Mouse (Mus musculus): ENCODE results near the gene Syngr1.

Syngr1 gene

DNA sequence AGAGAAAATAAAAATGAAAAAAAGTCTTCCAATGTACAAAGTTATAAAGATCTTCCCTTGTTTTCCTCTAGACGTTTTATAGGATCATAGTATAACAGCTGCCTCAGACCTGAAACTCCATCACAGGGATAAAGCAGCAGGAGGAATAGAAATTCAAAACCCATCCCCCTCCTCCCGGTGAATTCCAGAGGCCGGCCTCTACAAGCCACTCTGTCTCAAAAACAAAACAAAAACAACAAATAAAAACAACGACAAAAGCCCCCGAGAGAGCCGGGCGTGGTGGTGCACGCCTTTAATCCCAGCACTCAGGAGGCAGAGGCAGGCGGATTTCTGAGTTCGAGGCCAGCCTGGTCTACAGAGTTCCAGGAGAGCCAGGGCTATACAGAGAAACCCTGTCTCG is 979 bp upstream of the Syngr1 start:
- DNase-seq (ENCODE audit: low read depth, low spot score), result no peak

GRCm38 (mm10) chr15:80090741-80091120 is 403 bp upstream of the Syngr1 start:
- DNase-seq (ENCODE audit: low read depth, low spot score), result no peak

GRCm38 (mm10) chr15:80092041-80092441 is 907 bp downstream of the Syngr1 start:
- DNase-seq (ENCODE audit: low read depth, low spot score), result no peak

GRCm38 (mm10) chr15:80092599-80092998 is 1.5 kb downstream of the Syngr1 start:
- peak; percentile 13 for DNase-seq (ENCODE audit: low read depth, low spot score)

- DNase-seq (ENCODE audit: low read depth, low spot score), result no peak
These were observed 3.1 kb downstream of the Syngr1 start for GRCm38 (mm10) chr15:80094201-80094600.

- DNase-seq (ENCODE audit: low read depth, low spot score), result no peak
These were observed 4.5 kb downstream of the Syngr1 start for GRCm38 (mm10) chr15:80095596-80095995.

GRCm38 (mm10) chr15:80096406-80096805 is 5.3 kb downstream of the Syngr1 start:
- no peak for DNase-seq (ENCODE audit: low read depth, low spot score)

DNA sequence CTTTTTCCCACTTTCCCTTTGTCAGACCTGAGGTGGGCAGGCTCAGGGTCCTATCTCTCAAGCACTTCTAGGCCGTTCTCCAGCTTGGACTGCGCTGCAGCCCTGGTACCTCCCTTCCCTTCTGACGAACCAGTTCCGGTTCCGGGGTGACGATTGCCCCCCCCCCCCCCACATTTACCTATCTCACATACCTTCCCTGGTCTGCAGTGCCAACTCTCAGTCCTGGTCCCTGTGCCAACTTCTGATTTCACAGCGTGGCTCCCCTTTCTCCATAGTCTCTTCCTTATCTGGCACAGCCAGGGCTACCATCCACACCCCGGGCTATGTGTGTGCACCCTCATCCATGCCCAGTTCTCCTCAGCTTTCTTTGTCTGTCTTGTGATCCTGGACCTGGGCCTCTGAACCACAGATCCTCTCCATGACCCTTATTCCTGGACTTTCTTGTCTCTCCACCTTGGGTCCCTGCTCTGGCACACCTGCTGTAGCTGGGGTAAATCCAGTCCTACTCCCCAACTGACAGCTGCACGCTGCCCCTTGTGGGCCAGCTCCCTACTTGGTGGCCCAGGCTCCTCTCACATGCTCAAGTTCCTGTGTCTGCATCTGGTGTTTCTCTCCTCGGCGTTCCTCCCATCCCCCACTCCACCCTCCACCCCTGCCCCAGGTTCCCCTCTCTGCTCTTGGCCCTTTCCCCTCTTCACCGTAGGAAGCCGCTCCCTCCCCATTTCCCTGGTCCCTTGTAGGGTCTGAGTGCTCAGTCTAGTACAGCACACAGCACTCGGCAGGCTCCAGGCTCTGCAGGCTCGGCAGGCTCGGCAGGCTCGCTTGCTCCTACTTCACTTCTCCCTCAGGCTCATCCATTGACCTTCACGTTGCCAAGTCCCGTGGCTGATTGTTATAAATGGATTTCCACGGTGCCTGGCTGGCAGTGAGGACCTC is 6.1 kb downstream of the Syngr1 start:
- no peak for DNase-seq (ENCODE audit: low read depth, low spot score)

GRCm38 (mm10) chr15:80097999-80098461 is 6.9 kb downstream of the Syngr1 start:
- DNase-seq (ENCODE audit: low read depth, low spot score), result no peak

GRCm38 (mm10) chr15:80098809-80099208 is 7.7 kb downstream of the Syngr1 start:
- DNase-seq (ENCODE audit: low read depth, low spot score), result no peak

DNA sequence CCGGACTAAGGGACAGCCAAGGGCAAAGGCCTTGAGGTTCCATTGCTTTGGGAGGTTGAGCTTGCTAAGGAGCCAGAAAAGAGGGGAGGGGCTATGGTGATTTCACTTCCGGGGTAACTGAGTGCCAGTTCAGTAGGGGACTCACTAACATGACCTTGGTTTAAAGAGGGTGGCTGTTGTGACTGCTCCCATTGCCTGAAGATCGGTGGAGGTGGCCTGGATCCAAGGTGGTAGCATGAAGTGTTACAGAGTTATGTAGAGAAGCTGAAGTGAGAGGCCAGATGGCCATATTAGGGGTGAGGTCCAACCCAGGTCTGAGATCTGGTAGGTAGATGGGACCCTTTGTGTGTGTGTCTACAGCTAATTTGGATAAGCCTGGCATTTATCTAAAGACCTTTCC is 8.3 kb downstream of the Syngr1 start:
- no peak for DNase-seq (ENCODE audit: low read depth, low spot score)

DNA sequence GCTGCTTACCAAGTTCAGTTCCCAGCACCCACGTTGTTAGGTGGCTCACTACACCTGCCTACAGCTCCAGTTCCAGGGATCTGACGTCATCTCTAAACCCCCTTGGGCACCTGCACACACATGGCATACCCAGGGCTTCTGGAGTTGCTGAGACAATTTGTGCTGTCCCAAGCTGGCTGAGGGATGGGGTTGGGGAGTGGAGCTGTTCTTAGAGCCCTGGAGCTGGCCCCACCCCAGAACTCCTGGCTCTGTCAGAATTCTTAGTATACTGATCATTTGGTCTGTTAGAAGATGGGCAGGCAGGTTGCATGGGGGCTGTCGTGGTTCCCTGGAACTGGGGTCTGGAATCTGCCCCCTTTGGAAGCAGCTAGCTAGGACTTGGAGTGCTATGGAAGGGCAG is 9.1 kb downstream of the Syngr1 start:
- DNase-seq (ENCODE audit: low read depth, low spot score), result no peak

GRCm38 (mm10) chr15:80100871-80101270 is 9.7 kb downstream of the Syngr1 start:
- no peak for DNase-seq (ENCODE audit: low read depth, low spot score)

GRCm38 (mm10) chr15:80101503-80101902 is 10.4 kb downstream of the Syngr1 start:
- DNase-seq (ENCODE audit: low read depth, low spot score), result no peak

GRCm38 (mm10) chr15:80102495-80102894 is 11.4 kb downstream of the Syngr1 start:
- DNase-seq (ENCODE audit: low read depth, low spot score), result no peak

GRCm38 (mm10) chr15:80105490-80106410 is 14.6 kb downstream of the Syngr1 start:
- no peak for DNase-seq (ENCODE audit: low read depth, low spot score)

GRCm38 (mm10) chr15:80107143-80107542 is 16.0 kb downstream of the Syngr1 start:
- DNase-seq (ENCODE audit: low read depth, low spot score), result no peak

- no peak for DNase-seq (ENCODE audit: low read depth, low spot score)
These were observed 16.4 kb downstream of the Syngr1 start for GRCm38 (mm10) chr15:80107575-80107974.

- no peak for DNase-seq (ENCODE audit: low read depth, low spot score)
These were observed 20.3 kb downstream of the Syngr1 start for GRCm38 (mm10) chr15:80111436-80111835.

DNA sequence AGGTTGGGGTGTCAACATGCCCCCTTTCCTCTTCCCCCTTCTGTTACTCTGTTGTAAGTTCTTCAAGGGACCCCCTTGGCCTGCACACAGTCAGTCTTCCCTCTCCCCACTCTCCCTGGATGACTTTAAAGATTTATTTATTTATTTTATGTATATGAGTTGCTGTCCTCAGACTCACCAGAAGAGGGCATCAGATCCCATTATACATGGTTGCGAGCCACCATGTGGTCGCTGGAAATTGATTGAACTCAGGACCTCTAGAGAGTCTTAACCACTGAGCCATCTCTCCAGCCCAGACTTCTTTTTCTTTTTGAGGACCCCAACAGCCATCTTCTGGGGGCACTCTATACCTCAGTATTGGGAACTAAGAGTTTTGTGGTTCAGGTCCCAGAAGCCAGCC is 21.4 kb downstream of the Syngr1 start:
- DNase-seq (ENCODE audit: low read depth, low spot score), result no peak

DNA sequence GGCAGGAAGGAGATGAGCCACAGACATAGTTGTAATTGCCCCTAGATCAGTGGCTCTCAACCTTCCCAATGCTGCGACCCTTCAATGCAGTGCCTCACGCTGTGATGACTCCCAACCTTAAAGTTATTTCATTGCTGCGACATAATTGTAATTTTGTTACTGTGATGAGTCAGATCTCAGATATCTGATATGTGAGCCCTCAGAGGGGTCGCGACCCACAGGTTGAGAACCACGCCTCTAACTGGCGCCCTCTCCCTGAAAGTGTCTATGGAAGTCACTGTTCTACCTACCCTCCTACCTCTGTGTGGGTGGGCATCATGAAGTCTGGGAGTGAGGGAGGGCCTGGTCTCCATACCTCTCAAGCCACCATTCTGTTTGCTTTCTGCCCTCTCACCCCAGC is 23.3 kb downstream of the Syngr1 start:
- DNase-seq (ENCODE audit: low read depth, low spot score), result no peak

DNA sequence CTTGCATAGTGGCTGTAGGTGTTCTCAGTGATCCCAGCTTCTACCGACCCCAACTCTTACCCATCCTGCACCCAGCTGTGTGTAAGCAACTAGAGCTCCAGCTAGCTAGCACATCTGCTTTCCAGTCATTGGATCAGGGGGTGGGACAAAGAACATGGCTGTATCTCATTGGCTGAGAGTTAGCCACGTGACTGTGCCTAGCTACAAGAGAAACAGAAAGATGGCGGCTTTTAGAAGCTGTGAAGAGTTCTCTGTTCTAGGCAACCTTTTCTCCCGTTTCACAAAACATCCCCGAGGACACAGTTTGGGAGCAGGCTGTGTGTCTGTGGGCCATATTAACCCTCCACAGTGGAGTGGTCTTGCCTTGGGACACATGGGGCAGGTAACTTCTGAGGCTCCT is 24.1 kb downstream of the Syngr1 start:
- no peak for DNase-seq (ENCODE audit: low read depth, low spot score)
